Mouse (Mus musculus): ENCODE results near the gene Napsa.

Gene Napsa

GRCm38 (mm10) chr7:44626068-44626385 is 53.8 kb downstream of the Napsa start:
- no peak for DNase-seq (ENCODE audit: low read depth, low spot score)

- no peak for DNase-seq (ENCODE audit: low read depth, low spot score)
These were observed 54.8 kb downstream of the Napsa start for GRCm38 (mm10) chr7:44626966-44627365.

GRCm38 (mm10) chr7:44628402-44629034 is 56.3 kb downstream of the Napsa start:
- DNase-seq (ENCODE audit: low read depth, low spot score), result no peak

- DNase-seq (ENCODE audit: low read depth, low spot score), result no peak
These were observed 58.3 kb downstream of the Napsa start for GRCm38 (mm10) chr7:44630437-44630836.

GRCm38 (mm10) chr7:44632676-44633075 is 60.5 kb downstream of the Napsa start:
- no peak for DNase-seq (ENCODE audit: low read depth, low spot score)

GRCm38 (mm10) chr7:44633407-44633806 is 61.2 kb downstream of the Napsa start:
- no peak for DNase-seq (ENCODE audit: low read depth, low spot score)
